Mouse (Mus musculus) telencephalon, adult 2 months (tissue): ENCODE data around the gene Rack1.

ENCODE experiments used
- DNase-seq: peaks from one replicate; pipeline ENCODE4 v3.0.0-alpha.2; 2011; ENCODE audit warnings: low read depth, low spot score

The Rack1 gene

GRCm38 (mm10) chr11:48795221-48795620 lies 4.9 kb upstream of the Rack1 start:
- no peak for DNase-seq

DNA sequence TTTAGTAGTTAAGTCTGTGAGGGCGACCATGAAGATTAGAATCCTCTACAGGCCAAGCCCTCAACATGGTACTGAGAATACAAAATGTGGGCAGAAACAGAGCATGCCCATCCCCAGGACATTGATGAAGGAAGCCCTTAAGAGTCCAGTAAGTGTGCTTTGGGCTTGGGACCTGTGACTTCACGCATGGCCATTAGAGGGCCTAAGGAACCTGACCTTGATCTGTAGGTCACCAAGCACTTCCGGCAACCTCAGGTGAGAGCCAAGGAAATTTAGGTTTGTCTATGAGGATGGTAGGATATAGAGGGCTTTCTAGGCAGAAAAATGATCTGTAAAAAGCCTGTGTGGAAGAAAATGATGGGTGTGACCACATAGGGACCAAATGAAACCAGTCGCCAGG lies 3.8 kb upstream of the Rack1 start:
- DNase-seq, result no peak

- DNase-seq, result no peak
These were observed 2.8 kb upstream of the Rack1 start for GRCm38 (mm10) chr11:48797287-48797686.

DNA sequence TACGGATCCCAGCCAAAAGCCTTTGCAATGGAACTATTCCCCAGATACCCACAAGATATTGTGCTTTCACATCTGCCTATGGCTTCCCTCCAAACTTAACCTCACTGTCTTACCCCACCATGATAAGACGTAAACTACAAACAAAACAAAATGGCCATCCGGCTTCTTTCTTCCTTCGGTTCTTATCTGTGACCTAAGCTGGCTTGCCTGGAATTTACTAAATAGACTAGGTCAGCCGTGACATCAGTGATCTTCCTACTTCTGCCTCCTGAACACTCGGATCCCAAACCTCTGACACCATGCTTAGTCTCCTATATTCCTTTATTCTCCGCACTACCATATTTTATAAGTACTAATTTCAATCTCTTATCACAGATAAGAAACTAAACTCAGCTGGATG lies 1.8 kb upstream of the Rack1 start:
- no peak for DNase-seq

DNA sequence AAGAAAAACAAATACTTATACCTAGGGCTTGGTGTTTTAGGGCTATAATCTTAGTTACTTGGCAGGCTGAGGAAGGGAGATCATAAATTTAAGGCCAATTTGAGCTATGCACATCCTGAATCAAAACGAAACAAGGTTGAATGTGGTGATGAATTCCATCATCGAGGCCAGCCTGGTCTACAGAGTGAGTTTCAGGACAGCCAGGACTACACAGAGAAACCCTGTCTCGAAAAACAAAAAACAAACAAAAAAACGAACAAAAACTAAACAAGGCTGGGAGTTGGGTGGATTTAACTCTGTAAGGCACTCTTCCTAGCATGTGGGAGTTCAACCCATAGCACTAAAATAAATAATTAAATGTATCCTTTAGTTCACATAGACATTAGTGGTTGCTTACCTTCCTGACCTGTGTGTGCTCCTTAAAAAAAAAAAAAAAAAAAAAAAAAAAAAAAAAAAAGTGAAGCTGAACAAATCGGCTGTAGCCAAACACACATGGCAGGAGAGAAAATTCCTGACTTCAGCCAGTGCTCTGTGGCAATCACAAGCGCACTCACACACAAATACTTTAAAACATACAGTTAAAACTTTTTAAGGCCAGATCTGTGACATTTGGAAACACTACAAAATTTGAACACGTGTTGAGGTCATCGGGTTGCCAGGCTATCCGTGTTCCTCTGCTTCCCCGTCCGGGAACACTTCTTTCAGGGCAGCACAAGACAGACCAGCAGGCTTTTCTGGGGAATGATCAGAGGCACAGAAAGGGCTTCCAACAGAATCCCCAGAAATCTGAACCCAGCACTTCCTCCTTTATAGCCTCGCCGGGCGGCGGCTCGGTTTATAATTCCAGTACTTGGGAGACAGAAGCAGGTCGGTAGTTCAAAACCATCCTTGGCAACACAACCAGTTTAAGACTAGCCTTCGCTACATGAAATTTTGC lies 880 bp upstream of the Rack1 start:
- no peak for DNase-seq

DNA sequence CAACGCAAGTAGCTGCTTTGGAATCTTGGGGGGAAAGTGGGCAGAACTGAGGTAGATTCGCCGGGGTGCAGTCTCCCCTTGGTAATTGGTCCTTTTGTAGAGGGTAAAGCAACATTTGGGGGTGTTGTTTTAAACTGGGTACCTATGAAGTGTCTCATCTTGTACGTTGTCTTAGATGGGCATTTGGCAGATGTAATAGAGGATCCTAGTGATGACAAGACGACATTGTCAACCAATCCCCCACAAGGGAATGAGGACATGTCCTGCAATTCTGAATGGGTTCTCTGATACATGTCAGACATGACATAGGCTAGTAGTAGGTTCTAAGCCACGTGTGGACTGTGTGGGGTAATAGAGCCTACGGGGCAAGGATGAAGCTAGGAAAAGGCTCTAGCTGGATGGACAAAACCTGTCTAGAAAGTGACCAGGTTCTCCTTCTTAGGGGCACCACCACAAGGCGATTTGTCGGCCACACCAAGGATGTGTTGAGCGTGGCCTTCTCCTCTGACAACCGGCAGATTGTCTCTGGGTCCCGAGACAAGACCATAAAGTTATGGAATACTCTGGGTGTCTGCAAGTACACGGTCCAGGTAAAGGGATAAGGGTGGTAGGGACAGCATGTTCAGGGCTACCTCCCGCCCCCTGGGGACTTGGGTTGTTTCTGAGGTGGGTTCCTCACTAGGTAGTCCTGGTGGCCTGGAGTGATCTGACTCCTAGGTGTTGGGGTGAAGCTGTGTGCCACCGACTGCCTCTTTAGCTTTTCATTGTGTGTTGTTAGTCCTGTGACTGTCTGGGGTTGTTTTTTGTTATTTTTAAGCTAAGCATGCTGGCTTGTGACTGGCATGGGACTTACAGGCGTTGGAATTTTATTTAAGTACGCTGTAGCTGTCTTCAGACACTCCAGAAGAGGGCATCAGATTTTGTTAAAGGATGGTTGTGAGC lies 2.0 kb downstream of the Rack1 start:
- DNase-seq, result no peak

DNA sequence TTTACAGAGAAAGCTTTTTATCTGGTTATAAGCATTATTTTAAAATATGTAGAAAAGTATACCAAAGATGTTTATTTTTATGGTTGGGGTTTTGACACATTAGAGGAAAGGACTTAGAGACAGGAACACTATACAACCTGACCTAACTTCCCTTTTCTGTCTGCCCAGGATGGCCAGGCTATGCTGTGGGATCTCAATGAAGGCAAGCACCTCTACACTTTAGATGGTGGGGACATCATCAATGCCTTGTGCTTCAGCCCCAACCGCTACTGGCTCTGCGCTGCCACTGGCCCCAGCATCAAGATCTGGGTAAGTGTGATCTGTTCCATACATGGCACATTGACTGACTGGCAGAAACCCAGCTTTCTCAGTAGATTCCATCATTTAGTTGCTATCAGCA lies 3.9 kb downstream of the Rack1 start:
- DNase-seq, result no peak

DNA sequence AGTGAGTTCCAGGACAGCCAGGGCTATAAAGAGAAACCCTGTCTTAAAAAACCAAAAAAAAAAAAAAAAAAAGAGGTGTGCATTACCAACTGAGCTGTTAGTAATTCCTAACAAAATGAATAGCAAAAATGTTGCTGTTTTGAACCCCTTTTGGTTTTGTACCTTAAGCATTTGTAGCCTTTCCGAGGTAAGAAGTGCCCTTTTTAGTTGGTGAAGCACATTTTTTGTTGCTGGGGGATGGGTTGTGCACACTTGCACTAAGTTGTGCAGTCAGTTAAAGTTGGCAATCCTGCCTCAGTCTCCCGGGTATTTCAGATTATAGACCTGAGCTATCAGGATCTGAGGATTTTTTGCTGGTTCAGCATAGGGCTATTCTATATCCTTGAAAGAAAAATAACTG lies 4.8 kb downstream of the Rack1 start:
- no peak for DNase-seq

DNA sequence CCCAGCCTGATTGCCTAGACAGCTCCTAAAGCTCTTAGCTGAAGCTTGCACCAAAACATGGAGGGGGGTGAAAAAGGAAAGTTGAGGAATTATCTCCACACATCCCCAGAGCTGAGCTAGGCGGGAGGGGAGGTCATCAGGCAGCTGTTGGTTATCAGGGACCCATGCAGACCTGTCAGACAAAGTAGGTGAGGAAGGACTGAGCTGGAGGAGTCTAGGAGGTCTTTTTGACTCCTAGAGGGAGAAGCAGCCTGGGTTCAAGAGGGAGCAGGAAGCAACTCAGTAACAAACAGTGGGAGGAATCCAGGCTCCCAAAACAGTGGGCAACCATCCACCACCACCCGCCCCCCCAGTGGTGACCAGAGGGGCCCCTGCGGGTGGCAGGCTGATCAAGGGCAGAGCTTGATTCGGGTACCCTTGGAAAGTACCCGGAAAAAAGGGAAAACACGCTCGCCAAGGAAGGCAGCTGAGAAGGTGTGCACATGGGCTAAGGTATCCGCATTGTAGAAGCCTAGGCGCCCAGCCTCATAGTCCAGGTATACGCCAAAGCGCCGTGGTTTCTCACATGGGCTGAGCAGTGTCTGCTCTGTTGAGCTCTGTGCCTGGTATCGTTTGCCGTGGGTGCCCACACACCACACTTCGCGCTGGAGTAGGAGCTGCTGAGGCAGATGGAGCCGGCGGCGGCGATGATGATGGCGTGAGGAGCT lies 6.9 kb downstream of the Rack1 start:
- DNase-seq, result no peak

DNA sequence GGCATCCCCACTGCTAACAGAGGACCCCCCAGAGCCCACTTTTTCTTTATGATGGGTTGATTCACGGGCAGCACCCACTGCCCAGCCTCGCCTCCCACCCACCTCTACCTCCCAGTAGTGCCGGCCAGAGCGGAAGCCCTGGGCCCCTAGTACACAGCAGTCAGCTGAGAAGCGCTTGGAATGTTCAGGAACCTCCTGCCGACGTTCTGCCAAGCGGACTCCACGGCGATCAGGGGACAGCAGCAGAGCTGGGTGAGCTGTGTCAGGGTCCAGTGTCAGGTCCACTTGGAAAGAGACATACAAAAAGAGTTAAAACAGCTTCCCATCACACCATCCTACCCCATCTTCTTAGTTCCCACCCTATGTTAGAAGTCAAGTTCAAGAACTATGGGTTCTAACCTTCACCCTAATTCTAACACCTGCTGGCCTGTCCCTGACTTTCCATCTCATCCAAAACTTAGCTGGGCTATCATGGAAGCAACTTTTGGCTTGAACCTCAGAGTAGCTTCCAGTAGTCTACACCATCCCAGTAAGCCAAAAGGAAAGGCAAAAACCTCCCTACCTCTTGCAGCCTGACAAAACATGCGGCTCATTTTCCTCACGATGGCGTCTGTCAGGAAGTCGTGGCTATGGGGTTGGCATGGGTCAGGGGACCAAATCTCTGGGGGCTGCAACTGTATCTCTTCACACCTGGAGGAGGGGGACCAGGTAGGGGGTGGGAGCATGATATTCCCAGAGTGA lies 7.6 kb downstream of the Rack1 start:
- DNase-seq, result no peak

- no peak for DNase-seq
These were observed 8.1 kb downstream of the Rack1 start for GRCm38 (mm10) chr11:48808304-48808646.

DNA sequence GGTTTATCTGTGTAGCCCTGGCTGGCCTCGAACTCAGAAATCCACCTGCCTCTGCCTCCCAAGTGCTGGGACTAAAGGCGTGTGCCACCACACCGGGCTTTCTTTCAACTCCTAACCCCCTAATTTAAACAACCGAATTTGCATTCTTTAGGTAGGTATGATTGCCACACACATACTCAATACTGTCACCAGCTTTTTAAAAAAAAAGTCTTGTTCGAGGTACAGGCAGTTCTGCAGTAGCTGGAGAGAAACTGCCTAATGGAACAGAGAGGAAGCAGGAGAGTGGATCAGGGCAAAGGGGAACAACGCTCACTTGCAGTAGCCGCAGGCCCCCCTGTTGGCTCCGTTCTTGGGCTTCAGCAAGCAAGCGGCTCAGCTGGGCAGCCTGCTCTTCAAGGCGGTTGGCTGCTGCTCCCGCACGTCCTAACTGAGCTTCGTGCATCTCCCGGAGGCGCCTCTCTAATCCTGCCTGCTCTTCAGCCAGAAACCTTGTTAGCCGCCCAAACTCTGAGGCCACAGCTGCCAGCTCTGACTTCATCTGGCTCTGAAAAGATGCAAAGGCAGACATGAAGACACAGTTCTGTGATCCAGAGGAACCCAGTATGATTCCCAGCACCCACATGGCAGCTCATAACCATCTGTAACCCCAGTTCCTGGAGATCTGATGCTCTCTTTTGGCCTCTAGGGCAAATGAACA lies 8.8 kb downstream of the Rack1 start:
- no peak for DNase-seq

DNA sequence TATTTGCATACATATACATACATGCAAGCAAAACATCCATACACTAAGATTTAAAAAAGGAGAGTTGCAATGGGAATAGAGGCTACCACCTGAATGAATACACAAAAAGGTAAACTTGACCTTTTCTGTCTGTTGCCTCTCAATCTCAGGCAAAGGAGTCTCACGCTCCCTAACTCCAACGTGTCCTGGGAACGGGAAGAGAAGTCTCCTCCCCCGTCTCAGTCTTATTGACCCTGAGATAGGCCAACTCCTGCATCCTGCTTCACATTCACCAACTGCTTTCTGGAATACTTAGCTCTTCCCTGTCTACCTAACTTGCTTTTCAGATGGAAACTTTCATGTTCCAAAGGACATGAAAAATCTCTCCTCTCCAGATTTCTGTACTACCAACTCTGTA lies 9.3 kb downstream of the Rack1 start:
- no peak for DNase-seq

DNA sequence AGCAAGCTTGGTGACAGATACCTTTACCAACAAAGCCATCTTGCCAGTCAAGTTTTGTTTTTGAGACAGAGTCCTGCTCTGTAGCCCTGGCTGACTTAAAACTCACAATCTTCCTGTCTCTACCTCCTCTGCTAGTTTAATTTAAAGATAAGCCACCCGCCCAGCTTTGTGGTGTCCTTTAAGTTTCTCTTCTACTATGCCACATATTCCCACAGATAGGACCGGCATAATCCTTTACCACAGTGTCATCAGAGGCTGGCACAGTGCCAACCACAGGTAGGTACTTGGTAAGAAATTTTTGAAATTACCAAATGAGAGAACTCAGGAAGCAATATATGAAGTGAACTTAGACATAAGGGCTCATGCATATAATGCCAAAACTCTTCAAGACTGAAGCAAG lies 10.0 kb downstream of the Rack1 start:
- DNase-seq, result no peak

- no peak for DNase-seq
These were observed 13.7 kb downstream of the Rack1 start for GRCm38 (mm10) chr11:48813782-48814181.

- no peak for DNase-seq
These were observed 15.7 kb downstream of the Rack1 start for GRCm38 (mm10) chr11:48815851-48816250.

GRCm38 (mm10) chr11:48816281-48816781 lies 16.2 kb downstream of the Rack1 start:
- DNase-seq, result no peak

DNA sequence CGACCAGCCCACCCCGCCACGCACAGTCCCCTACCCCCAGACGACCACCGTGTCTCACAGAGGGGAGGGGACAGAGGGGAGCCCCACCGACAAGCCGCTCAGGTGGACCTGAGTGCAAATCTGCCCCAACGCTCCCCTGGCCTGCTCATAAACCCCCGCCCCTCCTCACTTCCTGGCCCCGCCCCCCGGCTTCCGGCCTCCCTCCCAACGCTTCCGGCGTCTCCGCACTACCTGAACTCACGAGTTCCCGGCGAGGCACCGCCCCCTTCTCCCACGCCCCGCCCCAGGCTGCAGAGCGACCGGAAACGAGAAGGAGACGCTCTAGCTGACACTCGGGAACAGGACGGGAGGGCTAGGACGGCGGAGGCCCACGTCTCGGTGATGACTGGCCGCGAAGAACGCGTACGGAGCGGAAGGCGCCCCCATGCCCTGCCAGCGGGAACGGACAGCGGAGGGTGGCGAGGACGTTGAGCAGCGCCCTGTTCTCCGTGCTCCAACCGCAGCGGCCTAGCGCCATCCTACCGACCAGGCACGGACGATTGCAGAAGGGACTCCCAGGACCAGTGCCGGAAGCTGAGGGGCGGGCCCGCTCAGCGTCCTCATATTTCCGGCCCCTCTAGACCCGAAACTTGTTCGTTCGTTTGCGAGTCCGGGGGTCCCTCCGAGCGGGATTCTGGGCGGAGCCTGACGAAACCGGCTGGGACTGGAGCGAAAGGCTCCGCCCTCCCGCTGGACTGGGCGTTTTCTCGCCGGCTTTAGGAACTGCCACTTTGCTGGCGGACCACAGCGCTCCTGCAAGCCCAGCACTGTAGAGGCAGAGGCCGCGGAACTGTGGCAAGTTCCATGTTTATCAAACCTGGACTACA lies 16.9 kb downstream of the Rack1 start, which contains the start of gene Trim41:
Gene Trim41, minus strand, starts transcription at position 554 of the 866 bp plus-strand sequence.
- peak; percentile 99 for DNase-seq

DNA sequence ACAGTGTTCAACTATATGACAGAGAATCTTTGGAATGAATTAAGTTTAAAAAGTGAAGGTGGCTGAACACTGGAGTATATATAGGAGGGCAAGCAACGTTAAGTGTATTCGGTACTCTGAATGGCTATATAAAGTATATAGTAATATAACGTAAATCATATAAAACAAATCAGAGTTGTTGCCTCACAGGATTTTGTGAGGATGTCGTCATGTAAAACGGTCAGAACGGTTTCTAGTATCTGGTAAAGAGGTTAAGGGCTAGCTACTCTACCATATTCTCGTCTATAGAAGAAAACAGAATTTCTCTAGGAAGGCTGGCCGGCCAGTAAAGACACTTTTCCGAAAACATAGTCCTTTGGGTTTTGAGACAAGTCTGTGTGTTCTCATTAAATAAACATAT lies 17.7 kb downstream of the Rack1 start:
- no peak for DNase-seq
